Mouse (Mus musculus): ENCODE data around the gene Lhx3.

Gene Lhx3

GRCm38 (mm10) chr2:26201926-26202848, 5.9 kb downstream of the Lhx3 start:
- DNase-seq (ENCODE audit: low spot score in 2 of 2), result no peak

GRCm38 (mm10) chr2:26198488-26198887, 9.6 kb downstream of the Lhx3 start:
- DNase-seq (ENCODE audit: low spot score in 2 of 2), result no peak

DNA sequence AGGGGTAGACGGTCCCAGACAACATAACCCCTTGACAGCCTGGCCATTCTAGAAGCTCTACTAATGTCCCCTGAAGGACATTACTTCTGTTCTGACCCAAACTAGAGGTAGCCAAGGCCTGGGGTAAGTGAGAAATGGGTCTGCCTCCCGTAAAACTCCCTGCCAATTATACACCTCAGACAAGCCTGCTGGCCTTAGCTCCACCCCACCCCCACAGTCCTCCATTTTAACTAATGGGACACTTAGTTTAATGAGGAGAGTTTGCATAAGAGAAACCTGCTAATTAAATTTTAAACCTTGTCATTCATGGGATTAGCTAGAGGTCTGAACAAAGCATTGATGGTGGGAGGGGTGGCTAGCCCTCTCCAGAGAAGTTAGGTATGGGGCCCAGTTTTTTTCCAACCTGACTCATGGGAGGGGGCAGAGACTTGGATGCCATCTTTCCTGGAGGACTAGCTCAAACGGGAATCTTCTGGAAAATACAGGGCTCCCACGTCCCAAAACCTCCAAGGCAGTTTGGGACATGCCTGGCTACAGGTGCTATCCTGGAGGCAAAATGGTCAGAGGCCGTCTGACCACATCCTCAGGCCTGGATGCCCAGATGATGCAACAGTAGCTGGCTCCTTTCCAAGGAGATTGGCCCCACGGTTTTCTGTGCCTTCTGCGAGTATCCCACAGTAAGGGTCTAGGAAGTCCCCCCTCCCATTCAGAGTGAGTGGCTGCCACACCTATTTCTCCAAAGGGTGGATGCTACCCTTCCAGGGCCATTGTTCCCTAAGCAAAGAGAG, 13.3 kb downstream of the Lhx3 start:
- DNase-seq (ENCODE audit: low spot score in 2 of 2), result no peak

DNA sequence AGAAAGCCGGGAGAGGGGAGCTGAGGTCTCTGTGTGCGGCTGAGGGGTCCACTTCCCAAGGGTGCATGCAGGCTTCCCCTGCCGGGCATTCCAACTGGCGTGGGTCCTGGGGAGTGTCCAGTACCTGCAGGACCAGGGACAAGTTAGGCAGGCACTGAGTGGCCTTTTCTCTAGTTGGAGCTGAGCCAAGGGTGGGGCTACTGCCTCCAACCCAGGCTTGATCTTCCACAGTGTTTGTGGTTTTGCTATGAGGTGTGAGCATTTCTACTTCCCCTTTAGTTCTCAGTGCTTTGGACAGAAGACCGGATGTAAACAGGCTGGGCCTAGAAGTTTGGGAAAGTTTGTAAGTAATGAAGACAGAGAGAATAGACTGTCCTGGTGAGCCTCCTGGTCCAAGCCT, 19.6 kb downstream of the Lhx3 start:
- DNase-seq (ENCODE audit: low spot score in 2 of 2), result peak; percentile 17 to 46

DNA sequence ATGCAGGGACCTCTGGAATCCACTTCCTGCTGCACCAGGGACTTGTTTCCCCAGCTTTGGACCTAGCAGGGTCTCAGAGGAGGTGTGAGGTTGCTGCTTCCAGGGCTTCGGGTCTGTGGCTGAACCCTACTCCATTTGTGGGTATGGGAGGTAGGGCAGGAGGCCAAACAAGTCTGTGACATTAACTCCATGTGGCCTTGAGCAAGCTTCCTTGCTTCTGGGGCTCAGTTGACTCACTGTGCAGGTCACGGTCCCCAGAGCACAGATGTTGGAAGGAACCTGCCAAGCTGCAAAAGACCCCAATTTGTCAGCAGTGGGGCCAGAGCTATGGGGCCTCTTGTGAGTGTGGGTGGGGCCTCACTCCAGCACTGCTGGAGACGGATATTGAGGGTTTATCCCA, 23.7 kb downstream of the Lhx3 start:
- DNase-seq (ENCODE audit: low spot score in 2 of 2), result no peak

- peak in 1 of 2 experiments; percentile 8 for DNase-seq (ENCODE audit: low spot score in 2 of 2)
These were observed 25.4 kb downstream of the Lhx3 start for GRCm38 (mm10) chr2:26182646-26183045.

- no peak for DNase-seq (ENCODE audit: low spot score in 2 of 2)
These were observed 30.9 kb downstream of the Lhx3 start for GRCm38 (mm10) chr2:26177189-26177588.

GRCm38 (mm10) chr2:26176731-26177130, 31.4 kb downstream of the Lhx3 start:
- no peak for DNase-seq (ENCODE audit: low spot score in 2 of 2)

DNA sequence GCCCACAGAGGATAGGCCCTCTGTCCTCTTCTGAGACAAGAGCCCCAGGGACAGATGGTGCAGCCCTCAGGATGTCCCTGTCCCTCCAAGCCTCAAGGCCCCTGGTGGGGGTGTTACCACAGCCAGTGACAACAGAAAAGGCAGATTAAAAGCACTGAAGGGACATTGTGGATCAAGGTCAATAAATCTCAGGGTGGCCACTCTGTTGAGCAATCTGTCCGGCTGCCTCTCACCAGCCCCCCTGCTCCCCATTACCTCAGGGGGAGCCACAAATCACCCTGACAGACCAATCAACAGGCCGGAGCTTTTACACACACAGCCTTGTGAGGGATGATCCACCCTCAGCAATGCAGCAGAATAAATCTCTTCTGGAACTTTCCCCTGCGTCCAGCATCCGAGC, 32.9 kb downstream of the Lhx3 start:
- DNase-seq (ENCODE audit: low spot score in 2 of 2), result no peak

DNA sequence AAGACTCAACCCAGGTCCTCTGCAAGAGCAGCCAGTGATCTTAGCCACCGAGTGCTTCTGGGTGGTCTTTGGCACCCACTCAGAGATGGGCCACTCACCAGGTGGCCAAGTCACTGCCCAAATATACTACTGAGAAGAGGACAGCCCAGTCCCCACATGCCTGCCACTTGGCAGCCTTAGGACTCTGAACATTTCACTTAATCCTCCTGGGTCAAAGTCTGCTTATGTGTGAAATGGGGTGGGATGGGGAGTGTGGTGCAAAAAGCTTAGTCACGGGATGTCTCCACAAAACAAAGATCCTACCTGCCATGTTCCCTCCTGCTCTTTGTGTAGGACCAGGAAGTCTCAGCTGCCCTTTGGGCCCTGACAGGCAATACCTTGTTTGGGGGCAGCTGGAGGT, 35.9 kb downstream of the Lhx3 start:
- no peak for DNase-seq (ENCODE audit: low spot score in 2 of 2)

- DNase-seq (ENCODE audit: low spot score in 2 of 2), result no peak
These were observed 37.7 kb downstream of the Lhx3 start for GRCm38 (mm10) chr2:26170376-26170775.

- DNase-seq (ENCODE audit: low spot score in 2 of 2), result no peak
These were observed 39.1 kb downstream of the Lhx3 start for GRCm38 (mm10) chr2:26168843-26169579.

DNA sequence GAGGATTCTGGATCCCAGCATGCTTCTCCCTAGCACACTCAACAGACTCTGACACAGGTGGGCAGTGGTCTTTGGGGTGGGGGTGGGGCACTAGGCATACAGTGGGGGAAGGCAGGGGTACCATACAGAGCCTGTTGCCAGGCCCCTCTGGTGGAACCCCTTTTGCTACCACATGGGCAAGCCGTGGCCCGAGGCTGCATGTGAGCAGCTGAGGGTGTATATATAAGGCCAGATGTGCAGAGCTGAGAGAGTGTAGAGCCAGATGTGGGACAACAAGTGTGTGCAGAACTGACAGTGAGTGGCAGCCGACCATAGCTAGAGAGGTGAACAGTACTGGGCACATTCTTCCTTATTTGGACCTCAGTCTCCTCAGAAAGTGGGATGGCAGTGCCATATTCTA, 41.2 kb downstream of the Lhx3 start:
- DNase-seq (ENCODE audit: low spot score in 2 of 2), result no peak

- no peak for DNase-seq (ENCODE audit: low spot score in 2 of 2)
These were observed 50.0 kb downstream of the Lhx3 start for GRCm38 (mm10) chr2:26158064-26158463.

DNA sequence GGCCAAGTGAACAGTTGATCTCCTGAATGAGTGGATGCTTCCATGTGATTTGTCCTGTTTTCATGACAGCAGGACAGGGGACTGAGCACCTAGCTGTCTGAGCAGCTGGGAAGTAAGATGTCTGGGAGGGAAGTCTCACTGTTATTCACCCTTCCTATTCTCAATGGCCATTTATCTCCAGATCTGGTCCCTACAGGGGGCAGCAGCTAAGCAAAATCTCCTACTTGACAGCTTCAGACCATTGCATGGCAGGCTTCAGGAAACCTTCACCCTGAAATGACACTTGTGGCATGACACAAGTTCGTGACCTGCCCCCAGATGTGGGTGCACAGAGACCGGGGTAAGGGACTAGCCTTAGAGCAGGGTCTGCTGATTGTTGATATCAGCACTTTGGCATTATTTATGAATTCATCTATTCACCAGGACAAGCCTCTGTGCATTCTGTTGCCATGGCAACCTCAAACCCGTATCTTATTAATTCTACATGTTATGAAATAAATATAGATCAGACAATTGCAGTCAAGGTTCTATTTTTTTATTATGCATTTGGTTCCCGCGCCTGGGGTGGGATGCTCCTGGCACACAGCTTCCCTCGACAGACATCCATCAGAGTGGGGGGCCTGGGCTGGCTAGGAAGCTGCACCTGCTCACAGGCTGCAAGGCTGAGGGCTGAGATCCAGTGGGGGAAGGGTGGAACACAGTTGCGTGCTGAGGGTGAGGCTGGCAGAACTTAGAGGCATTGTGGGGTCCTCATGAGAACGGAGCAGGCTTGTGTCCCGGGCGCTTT, 51.7 kb downstream of the Lhx3 start:
- no peak for DNase-seq (ENCODE audit: low spot score in 2 of 2)

- DNase-seq (ENCODE audit: low spot score in 2 of 2), result no peak
These were observed 52.4 kb downstream of the Lhx3 start for GRCm38 (mm10) chr2:26155737-26156136.

- no peak for DNase-seq (ENCODE audit: low spot score in 2 of 2)
These were observed 53.5 kb downstream of the Lhx3 start for GRCm38 (mm10) chr2:26154586-26154985.

DNA sequence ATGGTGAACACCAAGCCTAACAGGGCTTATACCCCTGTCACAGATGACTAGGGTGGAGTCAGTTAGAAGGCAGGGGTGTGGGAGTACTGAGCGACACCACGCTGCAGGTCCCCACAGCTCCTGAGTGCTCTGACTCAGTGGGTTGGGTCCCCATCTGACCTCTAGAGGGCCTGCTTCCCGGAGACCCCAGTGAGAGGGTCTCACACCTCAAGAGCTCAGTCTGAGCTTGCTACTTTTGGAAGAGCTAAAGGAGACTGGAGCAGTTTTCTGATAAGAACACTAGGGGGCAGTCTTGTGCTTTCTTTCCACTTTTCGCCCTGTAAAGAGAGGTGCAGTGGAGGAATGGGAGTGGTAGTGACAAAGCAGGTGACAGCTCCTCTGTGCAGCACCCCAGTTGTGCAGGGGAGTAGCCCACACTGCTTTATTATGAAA, 54.2 kb downstream of the Lhx3 start:
- DNase-seq (ENCODE audit: low spot score in 2 of 2), result peak; percentile 13 to 36

- DNase-seq (ENCODE audit: low spot score in 2 of 2), result peak in 1 of 2 experiments; percentile 11
These were observed 54.8 kb downstream of the Lhx3 start for GRCm38 (mm10) chr2:26153295-26153694.

All from spleen, postnatal 36 days (tissue).